Mouse (Mus musculus) heart, postnatal 0 days (tissue): Measurements from ENCODE around the gene Neurog1.

Experiments used
- CTCF ChIP-seq: IDR thresholded peaks from 2 replicates; pipeline ENCODE4 v1.5.1; 2016; ENCODE audit warnings: antibody characterized with exemption, control low read depth, low read depth
- EP300 ChIP-seq: IDR thresholded peaks from 2 replicates; pipeline ENCODE4 v1.6.1; 2016; ENCODE audit warnings: antibody characterized with exemption, low read depth

- TF ChIP-seq CTCF (no peak), EP300 (no peak)
These were observed 1.3 kb downstream of the Neurog1 start for GRCm38 (mm10) chr13:56250551-56251161.
